Mouse (Mus musculus) brain, embryonic 14.5 days (tissue): ENCODE results near the gene Tcf25.

Experiments
- CTCF ChIP-seq: fragments of 200-500 bp; IDR thresholded peaks from 2 replicates; pipeline ENCODE4 v1.5.1; 2012; ENCODE audit warnings: inconsistent platforms, mild to moderate bottlenecking, moderate library complexity, borderline replicate concordance; ENCODE audit not compliant: insufficient read depth, insufficient read length; ENCODE audit errors: extremely low read depth
- POLR2A ChIP-seq: fragments of 200-500 bp; IDR thresholded peaks from 2 replicates; pipeline ENCODE4 v1.6.1; 2012; ENCODE audit warnings: mild to moderate bottlenecking, inconsistent platforms, borderline replicate concordance; ENCODE audit not compliant: poor library complexity, insufficient read depth, insufficient read length, severe bottlenecking; ENCODE audit errors: extremely low read depth

- TF ChIP-seq POLR2A (no peak), CTCF (no peak)
Observed at GRCm38 (mm10) chr8:123414255-123414654, 40.7 kb downstream of the Tcf25 start.
